Mouse (Mus musculus) thymus, postnatal 14 days (tissue): Measurements from ENCODE around the gene Pick1.
"Not testable (repeated sequence)": the region's sequence is repeated elsewhere in the genome, so short reads cannot be mapped to it uniquely, and the experiment has no call there.

Source experiments
- DNase-seq: peaks from one replicate; pipeline ENCODE4 v3.0.0; 2021

Gene Pick1

DNA sequence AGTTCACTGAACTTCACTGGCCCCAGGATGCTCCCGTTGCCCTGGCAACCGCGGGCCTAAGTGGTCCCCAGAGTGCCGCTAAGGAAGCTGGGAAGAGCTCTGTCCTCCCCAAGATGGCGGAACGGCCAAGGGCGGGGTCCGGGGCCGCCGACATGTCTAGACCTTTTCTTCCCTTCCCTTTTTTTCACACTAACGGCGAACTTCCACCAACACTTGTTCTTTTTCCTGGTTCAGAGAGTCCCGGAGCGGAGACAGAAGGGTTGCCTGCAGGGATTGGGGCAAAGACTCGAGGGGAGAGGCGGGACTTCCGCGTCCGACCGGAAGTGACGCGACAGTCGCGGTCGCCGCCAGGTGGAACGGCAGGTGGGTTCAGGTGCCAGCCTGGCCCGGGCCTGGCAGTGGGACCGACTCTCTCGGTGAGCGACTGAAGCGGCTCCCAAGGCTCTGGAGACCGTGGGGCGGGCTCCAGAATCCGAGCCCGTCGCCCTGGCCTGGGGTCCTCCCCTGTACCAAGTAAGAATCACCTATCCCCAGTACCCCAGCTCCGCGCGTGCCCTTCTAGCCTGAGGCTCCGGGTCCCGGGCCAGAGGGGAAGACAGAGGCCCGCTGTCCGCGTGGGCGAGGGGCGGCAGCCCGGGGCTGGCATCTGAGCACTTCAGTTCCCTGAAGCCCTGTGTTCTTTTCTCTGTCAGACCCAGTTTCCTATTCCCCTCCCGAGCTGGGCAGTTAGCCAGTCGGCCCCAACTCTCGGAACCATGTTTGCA is at the start of gene Pick1, which contains the start of gene Gm49486:
Gene Pick1 (plus strand): TSS at position 116 of the 764 bp plus-strand sequence.
Gene Gm49486 (plus strand): TSS at position 334 of the 764 bp plus-strand sequence.
- peak; percentile 91 for DNase-seq

DNA sequence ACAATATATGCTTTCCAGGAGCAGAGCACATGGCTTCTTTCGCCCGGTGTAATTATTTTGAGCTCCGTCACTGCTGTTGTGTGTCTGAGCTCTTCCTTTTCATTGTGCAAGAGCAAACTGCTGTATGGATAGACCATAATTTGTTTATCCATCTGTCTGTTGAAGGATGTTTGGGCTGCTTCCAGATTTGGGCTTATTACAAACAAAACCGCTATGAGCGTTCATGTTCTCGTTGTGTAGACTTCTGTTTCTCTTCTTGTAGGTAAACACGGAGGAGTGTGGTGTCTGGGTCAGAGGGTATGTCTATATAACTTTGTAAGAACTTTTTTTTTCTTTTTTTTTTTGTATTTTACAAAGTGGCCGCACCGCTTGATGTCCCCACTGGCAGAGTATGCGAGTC is 43.8 kb upstream of the Pick1 start:
- DNase-seq = no peak

DNA sequence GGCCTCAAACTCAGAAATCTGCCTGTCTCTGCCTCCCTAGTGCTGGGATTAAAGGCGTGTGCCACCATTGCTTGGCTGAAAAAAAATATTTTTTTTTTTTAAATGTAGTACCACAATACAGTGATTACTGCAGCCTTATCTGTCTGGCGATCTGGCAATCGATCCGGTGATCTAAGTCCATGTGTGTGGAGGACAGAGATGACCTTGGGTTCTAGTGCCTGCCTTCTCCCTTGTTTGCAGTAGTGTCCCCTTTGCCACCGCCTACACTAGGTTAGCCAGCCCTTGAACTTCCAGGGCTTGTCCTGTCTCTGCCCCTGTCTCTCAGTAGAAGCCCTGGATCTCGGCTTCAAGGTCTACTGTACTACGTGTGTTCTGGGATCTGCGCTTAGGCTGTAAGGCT is 41.2 kb upstream of the Pick1 start:
- no peak for DNase-seq

DNA sequence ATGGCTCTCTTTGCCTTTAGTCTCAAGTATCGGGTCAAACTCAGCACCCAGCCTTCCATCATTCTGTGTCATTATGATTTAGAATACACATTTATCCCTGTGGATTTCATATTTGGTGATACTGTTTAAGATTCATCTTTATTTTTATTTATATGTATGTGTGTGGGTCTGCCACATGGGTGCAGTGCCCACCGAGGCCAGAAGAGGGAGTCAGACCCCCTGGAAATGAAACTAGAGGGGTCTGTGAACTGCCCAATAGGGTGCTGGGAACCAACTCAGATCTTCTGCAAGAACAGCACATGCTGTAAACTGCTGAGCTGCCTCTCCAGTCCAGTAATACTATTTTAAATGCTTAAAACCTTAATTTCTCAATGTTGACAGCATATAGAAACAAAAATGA is 37.5 kb upstream of the Pick1 start:
- no peak for DNase-seq

DNA sequence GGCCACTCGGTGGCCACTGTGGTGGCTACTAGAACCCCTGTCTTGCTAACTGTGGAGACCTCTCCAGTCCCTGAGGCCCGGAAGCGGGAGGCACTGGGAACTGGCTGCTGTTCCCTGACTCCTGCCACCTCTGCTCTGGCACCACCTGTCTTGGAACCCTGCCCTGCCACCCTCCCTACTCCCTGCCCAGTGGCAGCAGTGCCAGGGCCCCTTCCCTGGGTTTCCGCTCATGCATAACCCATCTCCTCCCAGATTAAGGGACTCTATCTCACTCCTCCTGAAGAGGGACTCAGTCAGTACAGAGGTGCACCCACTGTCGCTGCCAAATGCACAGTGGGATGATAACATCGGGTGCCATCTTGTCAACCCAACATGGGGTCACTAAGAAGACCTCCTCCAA is 36.5 kb upstream of the Pick1 start:
- DNase-seq = no peak

DNA sequence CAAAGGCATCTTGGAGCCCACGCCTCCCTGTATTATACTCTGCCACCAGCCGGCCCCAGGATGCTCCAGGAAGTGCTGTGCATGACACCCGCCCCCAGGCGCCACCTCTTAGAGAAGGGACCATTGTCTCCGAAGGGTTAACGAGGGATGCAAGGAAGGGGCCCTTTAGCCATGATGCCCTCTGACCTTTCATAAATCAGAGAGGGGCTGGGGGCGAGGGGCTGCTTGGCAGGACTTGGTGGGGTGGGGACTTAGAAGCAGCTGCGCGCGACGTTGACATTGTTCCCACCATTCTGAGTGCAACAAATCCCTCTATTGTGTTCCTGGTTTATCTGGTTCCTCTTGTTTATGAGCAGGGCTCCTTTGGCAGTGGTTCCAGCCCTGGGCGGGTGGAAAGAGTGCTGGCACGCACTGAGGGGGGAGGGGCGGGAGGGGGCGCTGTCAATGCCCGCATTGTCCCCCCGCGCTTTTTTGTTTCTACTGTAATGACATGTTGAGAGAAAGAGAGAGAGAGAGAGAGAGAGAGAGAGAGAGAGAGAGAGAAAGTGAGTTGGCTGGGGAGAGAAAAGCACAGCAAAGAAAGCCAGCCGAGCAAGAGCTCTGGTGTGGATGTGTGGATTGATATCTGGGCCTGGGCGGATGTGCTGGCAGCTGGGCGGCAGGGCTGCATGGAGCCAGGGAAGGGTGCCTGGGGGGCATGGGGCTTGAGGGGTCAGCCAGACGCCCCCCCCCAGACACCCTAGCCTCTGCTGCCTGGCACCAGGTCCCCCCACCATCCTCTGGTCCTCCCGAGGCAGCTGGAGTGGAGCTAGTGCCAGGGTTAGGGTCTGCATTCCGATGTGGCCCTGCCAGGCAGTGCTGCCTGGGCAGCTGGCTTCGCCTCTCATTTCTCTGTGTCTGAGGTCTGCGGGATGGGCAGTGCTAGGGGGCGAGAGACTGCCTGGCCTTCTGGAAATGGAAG is 35.8 kb upstream of the Pick1 start:
- DNase-seq = no peak

DNA sequence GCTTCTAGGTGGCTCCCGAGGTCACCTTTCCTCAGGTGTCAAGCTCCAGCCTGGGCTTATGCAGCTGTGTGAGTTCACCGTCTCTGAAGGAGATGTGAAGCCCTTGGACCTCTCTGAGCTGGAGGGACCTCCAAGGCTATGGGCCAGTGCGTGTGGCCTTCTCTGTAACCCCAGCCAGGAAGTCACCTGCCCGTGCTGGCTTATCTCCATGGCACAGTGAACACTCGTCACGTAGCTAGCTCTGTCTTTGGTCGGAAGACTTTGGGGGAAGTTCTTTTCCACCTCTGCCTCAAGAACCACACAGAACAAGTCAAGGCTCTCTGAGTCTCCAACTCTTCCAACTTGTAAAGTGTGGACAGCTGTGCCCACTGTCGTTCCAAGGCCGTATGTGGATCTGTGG is 34.9 kb upstream of the Pick1 start:
- DNase-seq = no peak

DNA sequence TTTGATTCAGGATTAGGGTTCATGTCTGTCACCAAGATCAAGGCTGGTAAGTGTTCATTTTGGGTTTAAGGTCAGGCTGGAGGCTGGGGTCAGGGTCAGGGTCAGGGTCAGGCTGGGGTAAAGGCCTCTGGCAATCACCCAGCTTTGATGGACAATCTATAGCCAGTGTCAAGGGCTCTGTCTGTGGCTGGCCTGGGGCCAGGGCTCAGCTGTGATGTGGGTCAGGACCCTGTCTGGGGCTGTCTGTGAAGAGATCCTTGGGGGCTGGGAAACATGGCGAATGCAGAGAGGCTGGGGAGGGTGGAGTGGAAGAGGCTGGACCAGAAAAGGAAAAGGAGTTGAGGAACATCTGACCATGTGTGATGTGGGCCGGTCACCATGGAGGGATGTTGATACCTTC is 34.0 kb upstream of the Pick1 start:
- DNase-seq = no peak

DNA sequence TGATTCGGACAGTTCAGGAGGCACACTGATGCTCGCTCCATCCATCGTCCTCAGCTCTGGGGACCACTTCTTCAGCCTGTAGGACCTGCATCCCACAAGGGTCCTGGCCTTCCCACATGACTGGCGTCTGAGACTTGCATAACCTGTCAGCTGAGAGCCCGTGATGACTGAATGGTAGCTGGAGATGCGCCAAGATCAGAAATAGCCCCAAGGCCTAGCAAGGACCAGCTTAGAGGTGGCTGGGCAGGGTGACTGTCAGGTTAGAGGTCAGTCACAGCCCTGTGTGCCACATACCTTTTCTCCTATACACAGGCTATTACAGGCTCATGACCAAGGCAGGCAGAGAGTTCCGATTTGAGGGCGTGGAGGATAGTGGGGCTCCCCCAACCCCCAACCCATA is 33.5 kb upstream of the Pick1 start:
- DNase-seq = no peak

DNA sequence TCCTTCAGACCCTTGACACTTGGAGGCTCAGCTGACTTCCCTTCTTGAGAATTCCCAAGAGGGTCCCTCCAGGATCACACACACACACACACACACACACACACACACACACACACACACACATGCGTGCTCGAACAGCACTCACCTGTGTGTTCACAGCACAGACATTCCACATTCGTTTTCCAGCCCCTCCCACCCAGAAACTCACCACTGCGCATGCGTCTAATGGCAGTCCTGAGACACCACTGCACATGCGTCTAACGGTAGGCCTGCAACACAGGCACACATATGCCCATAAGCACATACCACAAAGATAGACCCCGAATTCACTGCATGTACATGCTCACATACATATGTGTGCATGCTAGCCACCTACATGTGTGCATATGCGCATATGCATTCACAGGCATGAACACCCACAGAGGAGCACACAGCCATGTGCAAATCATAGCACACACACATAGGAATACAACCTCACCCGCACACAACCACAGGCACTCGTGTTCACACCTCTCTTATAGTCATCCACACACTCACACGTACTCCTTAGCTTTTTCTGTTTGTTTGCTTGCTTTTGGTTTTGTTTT is 29.5 kb upstream of the Pick1 start:
- DNase-seq = no peak

DNA sequence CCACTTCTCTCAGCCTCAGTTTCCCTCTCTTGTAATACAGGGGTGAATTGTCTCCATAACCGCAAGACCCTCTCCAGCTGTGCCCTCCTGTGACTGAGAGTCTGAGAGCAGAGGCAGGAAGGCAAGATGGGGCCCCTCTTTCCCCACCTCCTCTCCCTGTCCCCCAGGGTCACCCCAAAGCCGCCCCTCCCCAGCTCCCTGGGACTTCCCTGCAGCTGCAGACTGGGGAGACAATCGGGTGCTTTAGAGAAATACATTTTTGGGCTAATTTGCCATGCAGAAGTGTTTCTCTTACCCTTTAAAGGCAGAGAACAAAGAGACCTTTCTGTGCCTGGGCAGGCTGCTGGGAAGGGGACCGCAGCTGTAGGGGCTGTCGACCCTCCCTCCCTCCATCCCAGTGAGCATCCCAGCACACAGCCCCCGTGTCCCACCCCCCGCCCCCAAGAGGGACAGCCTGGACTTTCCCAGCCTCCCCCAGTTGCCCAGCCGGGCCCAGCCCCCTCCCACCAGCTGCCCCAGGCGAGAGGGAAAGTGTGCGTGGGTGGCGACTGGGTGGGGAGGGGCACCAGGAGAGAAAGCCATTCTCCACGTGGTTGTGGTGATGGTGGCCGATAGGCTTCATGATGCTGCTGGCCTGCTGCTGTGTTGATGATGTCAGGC is 27.4 kb upstream of the Pick1 start:
- no peak for DNase-seq

DNA sequence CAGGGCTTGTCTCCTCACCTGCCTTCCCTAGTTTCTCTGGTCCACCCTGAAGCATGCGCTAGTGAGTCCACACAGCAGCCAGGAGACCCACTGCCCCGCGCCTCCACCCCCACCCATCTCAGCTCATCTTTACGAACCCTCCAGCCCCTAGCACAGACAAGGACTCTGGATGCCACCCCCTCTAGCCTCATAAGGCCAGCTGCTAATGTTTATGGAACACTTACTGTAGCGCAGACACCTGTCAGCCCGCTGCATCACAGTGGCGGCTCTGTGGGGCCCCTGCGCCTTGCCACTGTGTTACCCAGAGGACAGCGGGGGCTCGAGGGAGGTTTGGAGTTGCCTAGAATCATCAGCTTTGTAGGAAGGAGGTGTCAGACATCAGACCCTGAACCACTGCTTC is 26.4 kb upstream of the Pick1 start:
- DNase-seq = no peak

DNA sequence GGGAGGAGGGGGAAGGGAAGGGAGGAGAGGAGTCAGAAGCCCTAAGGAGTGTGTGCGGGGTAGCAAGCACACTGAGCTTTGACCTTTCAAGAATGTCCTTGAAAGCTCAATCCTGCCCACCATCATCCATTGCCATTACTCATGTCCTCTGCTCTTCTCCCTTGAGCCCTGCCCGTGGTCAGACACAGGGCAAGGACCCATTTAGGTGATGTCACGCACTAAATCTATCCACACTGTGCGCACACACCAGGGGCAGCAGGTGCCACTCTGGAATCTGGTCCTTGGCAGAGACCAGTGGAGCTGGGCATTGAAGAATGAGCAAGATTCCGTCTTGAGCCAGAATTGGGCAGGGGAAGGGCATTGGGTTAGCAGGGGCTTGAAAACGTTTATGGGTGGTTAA is 20.8 kb upstream of the Pick1 start:
- no peak for DNase-seq

DNA sequence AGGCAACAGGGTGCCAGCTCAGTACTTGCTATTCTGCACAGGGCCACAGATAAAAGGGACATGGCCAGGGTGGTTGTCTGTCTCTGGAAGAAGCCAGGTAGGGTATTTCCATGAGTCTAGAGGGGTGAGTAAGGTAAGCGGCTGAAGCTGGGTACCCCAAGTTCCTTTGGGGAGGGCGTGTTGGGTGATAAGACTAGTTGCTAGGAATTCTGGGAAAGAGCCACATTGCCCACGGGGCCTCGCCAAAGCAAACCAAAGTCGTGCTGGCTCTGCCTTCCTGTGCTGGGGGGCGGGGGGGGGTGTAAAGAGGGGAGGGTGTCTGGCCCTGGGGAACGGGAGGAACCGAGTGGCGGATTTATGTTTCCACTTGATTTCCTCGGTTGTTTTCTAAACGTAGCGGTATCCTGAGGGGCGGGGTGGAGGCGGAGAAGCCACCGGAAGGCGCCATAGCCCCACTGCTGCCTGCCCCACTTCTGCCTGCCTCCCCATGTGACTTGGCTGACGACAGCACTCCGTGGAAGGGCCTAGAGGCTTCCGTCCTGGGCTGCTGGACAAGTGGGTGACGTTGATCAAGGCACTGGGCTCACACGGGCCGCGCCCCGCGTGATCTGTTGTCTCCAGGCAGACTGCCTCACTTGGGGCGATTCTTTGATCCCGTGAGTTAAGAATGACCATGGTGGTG is 20.1 kb upstream of the Pick1 start:
- DNase-seq = peak; percentile 77

DNA sequence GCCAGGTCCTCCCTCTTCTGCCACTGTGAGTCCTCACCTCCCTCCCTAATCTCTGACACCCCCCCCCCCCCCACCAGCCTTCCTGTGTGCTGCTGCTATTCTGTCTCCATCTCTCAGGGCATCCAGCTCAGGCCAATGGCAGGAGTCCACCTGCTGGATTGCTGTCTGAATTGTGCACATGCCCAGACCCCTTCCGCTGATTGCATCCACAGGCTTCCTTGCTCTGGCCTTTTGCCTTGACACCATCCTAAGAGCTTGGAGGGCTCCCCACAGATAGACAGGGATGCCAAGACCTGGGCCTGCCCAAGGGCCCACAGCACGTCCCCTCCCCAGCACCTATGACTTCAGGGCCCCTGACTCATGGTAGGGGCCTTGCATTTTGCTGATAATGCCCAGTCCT is 18.6 kb upstream of the Pick1 start:
- no peak for DNase-seq

DNA sequence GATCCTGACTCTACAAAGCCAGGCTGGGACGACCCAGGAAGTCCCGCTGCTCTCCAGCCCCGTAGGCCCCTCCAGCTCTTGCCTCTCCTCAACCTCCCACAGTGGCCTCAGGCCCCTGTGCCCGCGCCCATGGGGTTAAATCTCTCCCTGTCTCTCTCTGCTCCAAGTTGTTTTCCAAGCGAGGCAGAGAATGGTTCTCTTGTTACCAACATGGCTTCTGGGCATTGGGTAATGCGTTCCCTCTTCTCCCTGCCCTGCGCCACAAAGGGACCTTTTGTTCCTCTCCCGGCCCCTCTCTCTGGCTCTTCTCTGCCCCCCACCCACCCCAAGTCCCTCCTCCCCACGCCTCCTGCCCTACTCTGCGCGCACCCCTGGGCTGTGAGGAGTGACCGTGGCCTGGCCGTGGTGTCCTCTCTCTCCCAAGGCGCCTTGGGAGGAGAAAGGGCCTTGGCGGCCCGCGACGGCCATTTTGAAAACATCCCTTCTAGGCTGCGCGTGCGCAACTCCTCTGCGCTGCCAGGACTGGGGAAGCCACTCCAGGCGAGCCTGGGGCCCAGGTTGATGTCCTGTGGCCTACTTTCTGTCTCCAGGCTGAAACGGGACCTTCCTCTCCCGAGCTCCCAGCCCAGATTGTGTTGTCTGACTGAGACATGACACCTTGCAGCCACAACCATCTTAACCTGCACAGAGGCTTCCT is 16.1 kb upstream of the Pick1 start:
- DNase-seq = no peak

DNA sequence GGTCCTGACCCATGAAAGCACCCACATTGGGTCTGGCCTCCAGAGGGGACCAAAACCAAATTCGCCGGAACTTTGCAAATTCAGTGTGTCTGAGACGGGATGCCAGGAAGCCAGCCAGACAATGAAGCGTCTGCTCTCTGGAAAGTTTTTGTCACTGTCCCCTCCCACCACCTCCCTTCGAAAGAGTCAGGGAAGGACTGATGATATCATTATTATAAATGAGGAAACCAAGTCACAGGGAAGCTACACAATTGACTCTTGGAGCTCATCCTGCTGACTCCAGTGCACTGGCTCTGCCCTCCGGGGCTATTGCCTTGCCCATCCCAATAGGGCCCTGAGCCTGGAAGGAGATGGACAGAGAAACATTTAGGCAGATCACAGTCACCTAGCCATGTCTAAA is 15.4 kb upstream of the Pick1 start:
- DNase-seq = no peak

DNA sequence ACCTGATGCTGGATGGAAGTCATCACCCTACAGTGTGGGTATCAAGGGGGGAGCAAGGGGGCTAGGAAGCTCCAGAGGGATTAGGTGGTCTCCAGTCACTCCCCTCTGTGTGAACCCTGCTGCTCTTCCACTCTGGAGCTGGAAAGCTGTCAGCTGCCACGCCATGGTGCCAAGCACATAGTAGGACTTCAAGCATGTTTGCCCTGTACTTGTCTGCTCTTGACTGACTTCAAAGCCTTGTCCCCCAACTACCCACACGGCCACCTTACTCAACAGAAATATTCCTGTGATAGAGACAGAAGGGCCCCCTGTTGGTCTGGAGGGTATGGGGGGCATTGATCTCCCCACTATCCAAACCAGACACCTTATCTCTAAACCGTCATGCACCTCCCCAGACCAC is 12.8 kb upstream of the Pick1 start:
- no peak for DNase-seq

DNA sequence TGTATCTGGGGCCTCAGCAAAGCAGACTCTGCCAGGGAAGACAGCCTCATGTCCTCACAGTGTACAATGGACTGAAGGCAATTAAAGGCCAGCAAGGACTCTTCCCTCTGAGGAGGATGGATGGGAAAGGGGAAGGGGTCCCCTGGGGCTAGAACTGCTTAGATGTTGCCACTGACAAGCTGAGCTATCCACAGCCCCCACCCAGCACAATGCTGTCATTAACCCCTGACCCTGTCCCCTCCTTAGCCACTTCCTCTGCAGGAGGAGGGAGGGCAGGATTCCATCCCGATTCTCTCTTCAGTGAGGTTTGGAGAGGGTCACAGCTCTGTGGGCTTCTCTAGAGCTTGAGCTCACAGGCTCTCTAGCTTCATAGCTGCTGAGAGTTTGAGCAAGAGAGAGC is 9.4 kb upstream of the Pick1 start:
- DNase-seq = no peak

DNA sequence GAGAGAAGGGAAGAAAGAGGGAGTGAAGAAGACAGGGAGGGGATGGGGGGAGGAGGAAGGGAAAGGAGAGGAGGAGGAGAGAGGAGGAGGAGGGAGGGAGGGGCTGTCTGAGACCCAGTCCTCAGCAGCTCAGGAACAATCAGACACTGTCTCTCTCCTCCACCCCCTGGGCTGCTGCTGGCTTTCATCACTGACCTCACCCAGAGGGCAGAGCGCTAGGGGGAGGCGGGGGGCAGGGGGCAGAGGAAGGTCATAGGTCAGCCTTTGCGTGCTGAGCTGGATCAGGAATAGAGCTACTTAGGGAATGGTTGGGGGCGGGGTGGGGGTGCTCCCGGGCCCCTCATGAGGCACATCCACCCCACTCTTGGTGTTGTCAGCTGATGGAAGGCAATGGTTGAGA is 5.3 kb upstream of the Pick1 start:
- DNase-seq = no peak

DNA sequence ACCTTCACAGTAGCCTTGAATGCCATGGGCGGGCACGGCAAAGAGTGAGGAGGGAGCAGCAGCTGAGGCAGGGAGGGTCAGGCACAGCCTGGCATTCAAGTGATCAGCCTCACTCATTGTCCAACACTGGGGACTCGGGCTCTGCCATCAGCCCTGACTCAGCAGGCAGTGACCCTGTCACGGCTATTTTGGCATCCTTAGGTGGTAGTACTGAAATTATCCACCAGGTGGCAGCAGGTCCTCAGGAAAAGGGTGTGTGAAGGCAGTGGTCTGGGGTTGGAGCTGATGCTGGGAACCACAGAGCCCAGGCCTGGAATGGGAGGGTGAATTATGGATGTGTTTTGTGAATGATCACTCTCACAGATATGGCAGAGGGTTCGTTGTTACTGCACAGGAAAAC is 4.3 kb upstream of the Pick1 start:
- DNase-seq = peak; percentile 81

DNA sequence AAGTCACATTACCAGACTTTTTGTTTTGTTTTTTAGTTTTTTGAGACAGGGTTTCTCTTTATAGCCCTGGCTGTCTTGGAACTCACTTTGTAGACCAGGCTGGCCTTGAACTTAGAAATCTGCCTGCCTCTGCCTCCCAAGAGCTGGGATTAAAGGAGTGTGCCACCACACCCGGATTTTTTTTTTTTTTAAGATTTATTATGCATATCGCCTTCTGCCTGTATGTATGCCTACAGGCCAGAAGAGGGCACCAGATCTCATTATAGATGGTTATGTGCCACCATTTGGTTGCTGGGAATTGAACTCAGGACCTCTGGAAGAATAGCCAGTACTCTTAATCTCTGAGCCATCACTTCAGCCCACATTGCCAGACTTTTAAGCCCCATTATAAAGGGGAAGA is 3.2 kb upstream of the Pick1 start:
- DNase-seq = not testable (repeated sequence)
